Mouse (Mus musculus): ENCODE data around the gene Olfr1510. TPM values are rescaled to one million over a fixed set of nuclear protein-coding genes. Genes with fewer than 3 reads are reported as not detected.

The Olfr1510 gene
- polyA plus RNA-seq, 1 experiment from 2014 or later, result not detected

DNA sequence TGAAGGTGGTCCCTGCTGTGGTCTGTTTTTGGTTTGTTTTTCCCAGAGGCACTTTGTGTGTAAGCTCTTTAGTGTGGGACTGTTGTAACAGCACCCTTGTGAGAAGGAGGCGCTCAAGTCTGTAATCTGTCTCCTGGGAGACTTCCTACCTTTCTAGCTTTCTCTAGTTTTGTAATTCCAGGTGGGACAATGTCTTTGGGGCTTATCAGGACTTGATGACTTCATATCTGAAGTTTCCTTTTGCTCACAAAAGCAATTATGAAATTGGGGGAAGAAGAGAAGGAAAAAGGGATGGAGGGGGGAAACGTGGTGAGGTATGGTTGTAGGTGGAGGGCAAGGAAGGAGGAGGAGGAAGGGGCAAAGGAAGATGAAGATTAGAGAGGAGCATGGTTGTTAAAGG lies 35.1 kb downstream of the Olfr1510 start, which contains the start of gene Olfr1512:
Gene Olfr1512, minus strand, starts transcription at position 101 of the 400 bp plus-strand sequence.
- Histone ChIP-seq H3K27ac (replicated peaks; ENCODE audit: low read depth, low read length) (no peak within 1 kb of the TSS), H3K9ac (ENCODE audit: low read depth, low read length) (no peak within 1 kb of the TSS), H3K4me3 (ENCODE audit: low read depth, low read length) (no peak within 1 kb of the TSS), H3K36me3 (ENCODE audit: control insufficient read depth, insufficient read depth, low read length) (no peaks in the 10 kb centered on the region), H3K4me1 (ENCODE audit: control insufficient read depth, insufficient read depth, low read length) (no peaks in the 10 kb centered on the region), H3K9me3 (ENCODE audit: control insufficient read depth, low read length) (no peaks in the 10 kb centered on the region), H3K27me3 (replicated peaks; ENCODE audit: control insufficient read depth, insufficient read depth, low read length) (no peaks in the 10 kb centered on the region), H3K4me2 (ENCODE audit: low read depth, low read length) (no peak within 1 kb of the TSS)
- DNase-seq (ENCODE audit: low spot score) (no peak), ATAC-seq (ENCODE audit: low read depth) (no peak)
- 69% methylated on average over 2 of the region's 2 CpGs for WGBS

- no peak overlapping the region for H3K4me3 ChIP-seq (ENCODE audit: low read depth, low read length)
- DNase-seq (ENCODE audit: low spot score) (no peak), ATAC-seq (ENCODE audit: low read depth) (no peak)
- no peaks in the 10 kb centered on the region for H3K4me1 ChIP-seq (ENCODE audit: control insufficient read depth, insufficient read depth, low read length)
- no peak overlapping the region for H3K27ac ChIP-seq (replicated peaks; ENCODE audit: low read depth, low read length)
- WGBS, result 87% methylated on average over 3 of the region's 3 CpGs
- no peaks in the 10 kb centered on the region for H3K27me3 ChIP-seq (replicated peaks; ENCODE audit: control insufficient read depth, insufficient read depth, low read length)
- no peaks in the 10 kb centered on the region for H3K36me3 ChIP-seq (ENCODE audit: control insufficient read depth, insufficient read depth, low read length)
- no peak overlapping the region for H3K4me2 ChIP-seq (ENCODE audit: low read depth, low read length)
- no peak overlapping the region for H3K9ac ChIP-seq (ENCODE audit: low read depth, low read length)
- no peaks in the 10 kb centered on the region for H3K9me3 ChIP-seq (ENCODE audit: control insufficient read depth, low read length)
Observed at GRCm38 (mm10) chr14:52368741-52369140, 45.4 kb downstream of the Olfr1510 start.

Other genes starting within 250 kb of the Olfr1510 start
- gene Supt16, start 217.0 kb downstream of the Olfr1510 start, polyA plus RNA-seq (2014; fragmentation: Nextera tagmentation; extraction: Ambion mirVana), result 48.7 and 60.0 TPM in 2 replicates
- 35.5 and 42.9 TPM in 2 replicates for gene Chd8, start 156.6 kb downstream of the Olfr1510 start, polyA plus RNA-seq (2014; fragmentation: Nextera tagmentation; extraction: Ambion mirVana)
- 36.9 and 38.5 TPM in 2 replicates for gene Tox4, start 135.2 kb downstream of the Olfr1510 start, polyA plus RNA-seq (2014; fragmentation: Nextera tagmentation; extraction: Ambion mirVana)
- gene Rab2b, start 134.8 kb downstream of the Olfr1510 start, polyA plus RNA-seq (2014; fragmentation: Nextera tagmentation; extraction: Ambion mirVana), result 17.3 and 19.9 TPM in 2 replicates
- gene Mettl3, start 109.2 kb downstream of the Olfr1510 start, polyA plus RNA-seq (2014; fragmentation: Nextera tagmentation; extraction: Ambion mirVana), result 27.0 and 36.8 TPM in 2 replicates
- gene Sall2, start 85.6 kb downstream of the Olfr1510 start, polyA plus RNA-seq (2014; fragmentation: Nextera tagmentation; extraction: Ambion mirVana), result 18.1 and 19.4 TPM in 2 replicates
- gene Olfr1513, start 58.0 kb downstream of the Olfr1510 start, polyA plus RNA-seq (2014; fragmentation: Nextera tagmentation; extraction: Ambion mirVana), result 0.14 and 0.18 TPM in 2 replicates
- gene Olfr1512, start 35.2 kb downstream of the Olfr1510 start, polyA plus RNA-seq (2014; fragmentation: Nextera tagmentation; extraction: Ambion mirVana), result 0.10 TPM in 1 of 2 replicates, not detected in the other
- not detected in 2 replicates for gene Olfr1511, start 17.0 kb downstream of the Olfr1510 start, polyA plus RNA-seq (2014; fragmentation: Nextera tagmentation; extraction: Ambion mirVana)
- gene Olfr1509, start 28.6 kb upstream of the Olfr1510 start, polyA plus RNA-seq (2014; fragmentation: Nextera tagmentation; extraction: Ambion mirVana), result not detected in 2 replicates
- not detected in 2 replicates for gene Olfr1508, start 53.1 kb upstream of the Olfr1510 start, polyA plus RNA-seq (2014; fragmentation: Nextera tagmentation; extraction: Ambion mirVana)
- 0.25 TPM in 1 of 2 replicates, not detected in the other for gene Olfr1507, start 81.4 kb upstream of the Olfr1510 start, polyA plus RNA-seq (2014; fragmentation: Nextera tagmentation; extraction: Ambion mirVana)